Mouse (Mus musculus): ENCODE data around the gene Rbm8a2.

- TF ChIP-seq GATA1 (IDR thresholded peaks at IDR 0.05; ENCODE audit: borderline replicate concordance, low read length) (no peak), FLI1 (IDR thresholded peaks at IDR 0.05; ENCODE audit: low read length) (no peak)
Measured at GRCm38 (mm10) chr1:175950851-175951250, 28.1 kb downstream of the Rbm8a2 start.
